ENCODE assay signal across 1 mouse cellular context in the genomic region with DNA sequence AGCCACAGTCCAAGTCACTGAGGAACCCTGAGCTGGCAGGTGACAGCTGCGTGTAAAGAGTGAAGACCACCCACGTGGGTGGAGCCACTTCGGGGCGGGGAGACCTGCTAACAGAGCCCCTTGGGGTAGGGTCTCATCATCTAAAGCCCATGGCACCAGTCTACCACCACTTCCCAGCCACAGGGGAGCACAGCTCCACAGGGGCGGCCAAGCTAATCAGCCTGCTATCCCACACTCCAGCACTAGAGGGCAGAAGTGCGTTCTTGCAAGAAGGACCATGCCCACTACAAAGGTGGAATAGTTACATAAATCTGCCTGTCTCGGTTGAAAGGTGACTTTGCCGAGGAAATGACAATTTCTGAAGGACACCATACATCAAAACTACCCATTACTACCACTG.
TF ChIP-seq lines count a peak whose summit lies in the region.

No protein-coding gene starts in this region.

TF ChIP-seq in MEL, 35 proteins besides CTCF, POLR2A, EP300 and RAD21:
- TF ChIP-seq HCFC1 (IDR thresholded peaks at IDR 0.05; ENCODE audit: low read depth, low read length) (no peak), SMC3 (IDR thresholded peaks at IDR 0.05; ENCODE audit: low read depth, low read length) (0 out of 2 replicates have a peak, but pooled peaks have one; percentile 36), MYB (IDR thresholded peaks at IDR 0.05; ENCODE audit: low read depth, low read length) (no peak)
